Mouse (Mus musculus): Measurements from ENCODE around the gene Abca7. TPM values are rescaled to one million over a fixed set of nuclear protein-coding genes. Genes with fewer than 3 reads are reported as not detected.
A peak's percentile ranks its signal among the peaks of the same experiment; 100 is the strongest.
"Not testable (repeated sequence)": the region's sequence is repeated elsewhere in the genome, so short reads cannot be mapped to it uniquely, and the experiment has no call there.

Abca7 gene
- polyA plus RNA-seq (2015; fragmentation: Nextera tagmentation; extraction: Ambion mirVana) = 3.7 and 4.1 TPM in 2 replicates

- peak; percentile 85 for ATAC-seq (replicated peaks)
- Histone ChIP-seq H3K4me3 (peak within 1 kb of the TSS; percentile 57), H3K27me3 (no peaks in the 10 kb centered on the region), H3K27ac (replicated peaks) (peak within 1 kb of the TSS; percentile 53), H3K4me1 (peaks cover 16% of the 10 kb centered on the region), H3K9ac (replicated peaks) (peak within 1 kb of the TSS; percentile 62), H3K36me3 (no peaks in the 10 kb centered on the region), H3K4me2 (replicated peaks) (peak within 1 kb of the TSS; percentile 87), H3K9me3 (no peaks in the 10 kb centered on the region)
- under 1% methylated on average over 34 of the region's 34 CpGs for WGBS
Observed at GRCm38 (mm10) chr10:79996272-79997033, at the start of gene Abca7. Abca7 (plus strand) TSS chr10:79996494.

- Histone ChIP-seq H3K27me3 (no peaks in the 10 kb centered on the region), H3K27ac (replicated peaks) (no peak overlapping the region), H3K4me3 (no peak overlapping the region), H3K36me3 (peaks cover 12% of the 10 kb centered on the region; the same call in 1 of the 2 replicates), H3K9ac (replicated peaks) (no peak overlapping the region; the same call in 1 of the 2 replicates), H3K4me1 (peaks cover 12% of the 10 kb centered on the region), H3K4me2 (replicated peaks) (no peak overlapping the region), H3K9me3 (no peaks in the 10 kb centered on the region)
- WGBS = 18% methylated on average over 7 of the region's 7 CpGs
- no peak for ATAC-seq (replicated peaks)
Observed at GRCm38 (mm10) chr10:79946752-79947322, 49.5 kb upstream of the Abca7 start.

- H3K9me3 ChIP-seq = no peaks in the 10 kb centered on the region
- H3K27ac ChIP-seq (replicated peaks) = no peak overlapping the region
- no peak overlapping the region for H3K4me2 ChIP-seq (replicated peaks)
- peaks cover 12% of the 10 kb centered on the region; the same call in 1 of the 2 replicates for H3K36me3 ChIP-seq
- WGBS = 82% methylated on average over 6 of the region's 6 CpGs
- no peak for ATAC-seq (replicated peaks)
- no peaks in the 10 kb centered on the region for H3K27me3 ChIP-seq
- H3K9ac ChIP-seq (replicated peaks) = no peak overlapping the region
- H3K4me1 ChIP-seq = peaks cover 12% of the 10 kb centered on the region
- no peak overlapping the region for H3K4me3 ChIP-seq
Observed at GRCm38 (mm10) chr10:79947502-79947901, 48.8 kb upstream of the Abca7 start.

- H3K36me3 ChIP-seq = peaks cover 16% of the 10 kb centered on the region; the same call in 1 of the 2 replicates
Observed at GRCm38 (mm10) chr10:79949873-79950272, 46.4 kb upstream of the Abca7 start.

GRCm38 (mm10) chr10:79950661-79951060, 45.6 kb upstream of the Abca7 start:
- H3K27ac ChIP-seq (replicated peaks) = no peak overlapping the region
- H3K9me3 ChIP-seq = no peaks in the 10 kb centered on the region
- no peaks in the 10 kb centered on the region for H3K27me3 ChIP-seq
- H3K4me1 ChIP-seq = peaks cover 7% of the 10 kb centered on the region
- 83% methylated on average over 18 of the region's 18 CpGs for WGBS
- peaks cover 16% of the 10 kb centered on the region; the same call in 1 of the 2 replicates for H3K36me3 ChIP-seq
- H3K9ac ChIP-seq (replicated peaks) = no peak overlapping the region
- H3K4me2 ChIP-seq (replicated peaks) = no peak overlapping the region
- no peak overlapping the region for H3K4me3 ChIP-seq
- no peak for ATAC-seq (replicated peaks)

More at GRCm38 (mm10) chr10:79949873-79950272, 46.4 kb upstream of the Abca7 start:
- Histone ChIP-seq H3K4me3 (no peak overlapping the region), H3K27ac (replicated peaks) (no peak overlapping the region), H3K9ac (replicated peaks) (no peak overlapping the region), H3K27me3 (no peaks in the 10 kb centered on the region), H3K4me2 (replicated peaks) (no peak overlapping the region), H3K9me3 (no peaks in the 10 kb centered on the region), H3K4me1 (peaks cover 12% of the 10 kb centered on the region)
- WGBS = 95% methylated on average over 4 of the region's 4 CpGs
- ATAC-seq (replicated peaks) = no peak

- Histone ChIP-seq H3K9me3 (no peaks in the 10 kb centered on the region), H3K4me1 (no peaks in the 10 kb centered on the region), H3K4me3 (no peak overlapping the region), H3K36me3 (peaks cover 16% of the 10 kb centered on the region; the same call in 1 of the 2 replicates), H3K27me3 (no peaks in the 10 kb centered on the region), H3K9ac (replicated peaks) (no peak overlapping the region), H3K27ac (replicated peaks) (no peak overlapping the region), H3K4me2 (replicated peaks) (no peak overlapping the region)
- WGBS = 78% methylated on average over 6 of the region's 6 CpGs
- ATAC-seq (replicated peaks) = no peak
Observed at GRCm38 (mm10) chr10:79953946-79954345, 42.3 kb upstream of the Abca7 start.

- H3K9me3 ChIP-seq = no peaks in the 10 kb centered on the region
- no peaks in the 10 kb centered on the region for H3K27me3 ChIP-seq
- peaks cover 4% of the 10 kb centered on the region for H3K4me1 ChIP-seq
- H3K27ac ChIP-seq (replicated peaks) = no peak overlapping the region
- WGBS = 77% methylated on average over 9 of the region's 9 CpGs
- ATAC-seq (replicated peaks) = no peak
- no peak overlapping the region for H3K4me3 ChIP-seq
- no peak overlapping the region for H3K9ac ChIP-seq (replicated peaks)
- H3K36me3 ChIP-seq = peaks cover 14% of the 10 kb centered on the region; the same call in 1 of the 2 replicates
- H3K4me2 ChIP-seq (replicated peaks) = no peak overlapping the region
Observed at GRCm38 (mm10) chr10:79955691-79956090, 40.6 kb upstream of the Abca7 start.

GRCm38 (mm10) chr10:79956643-79957154, 39.6 kb upstream of the Abca7 start:
- no peak overlapping the region for H3K9ac ChIP-seq (replicated peaks)
- ATAC-seq (replicated peaks) = no peak
- H3K4me1 ChIP-seq = peaks cover 10% of the 10 kb centered on the region
- no peaks in the 10 kb centered on the region for H3K27me3 ChIP-seq
- no peak overlapping the region for H3K27ac ChIP-seq (replicated peaks)
- H3K36me3 ChIP-seq = peaks cover 5% of the 10 kb centered on the region; the same call in 1 of the 2 replicates
- 16% methylated on average over 4 of the region's 4 CpGs for WGBS
- H3K4me2 ChIP-seq (replicated peaks) = no peak overlapping the region
- H3K9me3 ChIP-seq = no peaks in the 10 kb centered on the region
- no peak overlapping the region for H3K4me3 ChIP-seq

GRCm38 (mm10) chr10:79958140-79958816, 38.0 kb upstream of the Abca7 start:
- Histone ChIP-seq H3K4me1 (peaks cover 10% of the 10 kb centered on the region), H3K4me3 (no peak overlapping the region), H3K9ac (replicated peaks) (no peak overlapping the region), H3K27me3 (no peaks in the 10 kb centered on the region), H3K4me2 (replicated peaks) (no peak overlapping the region), H3K27ac (replicated peaks) (no peak overlapping the region), H3K9me3 (no peaks in the 10 kb centered on the region), H3K36me3 (peaks cover 12% of the 10 kb centered on the region)
- 16% methylated on average over 21 of the region's 21 CpGs for WGBS
- ATAC-seq (replicated peaks) = no peak

GRCm38 (mm10) chr10:79959412-79959811, 36.9 kb upstream of the Abca7 start:
- Histone ChIP-seq H3K4me1 (peaks cover 10% of the 10 kb centered on the region), H3K4me3 (peak overlapping the region; percentile 67)
- H3K9ac ChIP-seq (replicated peaks) = not testable (repeated sequence)

GRCm38 (mm10) chr10:79959847-79960601, 36.3 kb upstream of the Abca7 start, which contains the start of gene Wdr18:
Wdr18 (plus strand) TSS chr10:79960152.
- H3K36me3 ChIP-seq = peaks cover 23% of the 10 kb centered on the region
- peak within 1 kb of the TSS; percentile 67 for H3K4me3 ChIP-seq
- no peaks in the 10 kb centered on the region for H3K27me3 ChIP-seq
- peak within 1 kb of the TSS; percentile 74 for H3K4me2 ChIP-seq (replicated peaks)
- WGBS = under 1% methylated on average over 61 of the region's 61 CpGs
- H3K9ac ChIP-seq (replicated peaks) = peak within 1 kb of the TSS; percentile 73
- peak; percentile 96 for ATAC-seq (replicated peaks)
- no peaks in the 10 kb centered on the region for H3K9me3 ChIP-seq
- peak within 1 kb of the TSS; percentile 51 for H3K27ac ChIP-seq (replicated peaks)
- H3K4me1 ChIP-seq = peaks cover 10% of the 10 kb centered on the region

More at GRCm38 (mm10) chr10:79959412-79959811, 36.9 kb upstream of the Abca7 start:
- Histone ChIP-seq H3K36me3 (peaks cover 21% of the 10 kb centered on the region), H3K4me2 (replicated peaks) (peak overlapping the region; percentile 25; the same call in 1 of the 2 replicates)
- WGBS = 34% methylated on average over 10 of the region's 10 CpGs
- peak; percentile 49; the same call in 1 of the 2 replicates for ATAC-seq (replicated peaks)
- H3K27ac ChIP-seq (replicated peaks); H3K27me3 ChIP-seq; H3K9me3 ChIP-seq: not testable (repeated sequence)

Data from forebrain, embryonic 15.5 days (tissue).